15 mouse cellular contexts compared by ENCODE assay signal in the genomic region with DNA sequence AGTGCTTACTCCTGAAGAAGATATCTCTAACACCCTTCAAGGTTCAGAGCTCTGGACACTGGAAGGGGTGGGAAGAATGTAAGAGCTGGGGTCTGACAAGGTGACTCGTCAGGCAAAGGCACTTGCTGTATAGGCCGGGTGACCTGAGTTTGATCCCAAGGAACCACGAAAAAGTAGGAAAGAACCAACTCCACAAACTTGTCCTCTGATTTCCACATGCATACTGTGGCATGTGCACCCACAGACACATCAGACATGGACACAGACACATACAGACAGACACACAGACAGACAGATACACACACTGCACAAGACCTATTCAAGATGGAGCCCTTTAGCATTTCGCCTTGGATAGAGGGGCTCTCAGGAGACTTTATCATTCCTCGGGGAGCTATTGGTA.
"Had no signal": no experiment of that assay in that cellular context is flagged by ENCODE, and none has a peak within 500 bp of the region (broad histone marks: within the 10 kb centered on the region; RNA-seq: fewer than 3 reads in every experiment).

No protein-coding gene starts in this region.

- H3K9ac ChIP-seq: neural tube, embryonic 15.5 days; stomach, embryonic 15.5 days had no signal

- H3K27ac ChIP-seq: neural tube, embryonic 15.5 days; stomach, embryonic 15.5 days; stomach, postnatal 0 days had no signal

- H3K4me2 ChIP-seq: neural tube, embryonic 15.5 days; stomach, embryonic 15.5 days had no signal

- DNase-seq: retina, postnatal 1 day; right cerebral cortex, adult 18-20 months; right cerebral cortex, postnatal 14 days; right cerebral cortex, postnatal 25 days; right cerebral cortex, postnatal 4 days; spleen, adult 18-20 months; thymus, adult 18-20 months; thymus, adult 2 months; thymus, postnatal 14 days; thymus, postnatal 25 days; thymus, postnatal 36 days; thymus, postnatal 4 days had no signal

- H3K4me1 ChIP-seq: neural tube, embryonic 15.5 days; stomach, embryonic 15.5 days had no signal

- H3K27me3 ChIP-seq: neural tube, embryonic 15.5 days; stomach, embryonic 15.5 days had no signal

- H3K4me3 ChIP-seq: neural tube, embryonic 15.5 days; stomach, embryonic 15.5 days had no signal

- H3K36me3 ChIP-seq: stomach, embryonic 15.5 days had no signal

- H3K9me3 ChIP-seq: neural tube, embryonic 15.5 days; stomach, embryonic 15.5 days had no signal
